Mouse (Mus musculus) 416B (cell line): ENCODE measurements around the gene Abtb1.
A peak's percentile ranks its signal among the peaks of the same experiment; 100 is the strongest.

ENCODE experiments used
- DNase-seq: peaks from one replicate; pipeline ENCODE4 v3.0.0; 2011; ENCODE audit warnings: low read depth

The Abtb1 gene

DNA sequence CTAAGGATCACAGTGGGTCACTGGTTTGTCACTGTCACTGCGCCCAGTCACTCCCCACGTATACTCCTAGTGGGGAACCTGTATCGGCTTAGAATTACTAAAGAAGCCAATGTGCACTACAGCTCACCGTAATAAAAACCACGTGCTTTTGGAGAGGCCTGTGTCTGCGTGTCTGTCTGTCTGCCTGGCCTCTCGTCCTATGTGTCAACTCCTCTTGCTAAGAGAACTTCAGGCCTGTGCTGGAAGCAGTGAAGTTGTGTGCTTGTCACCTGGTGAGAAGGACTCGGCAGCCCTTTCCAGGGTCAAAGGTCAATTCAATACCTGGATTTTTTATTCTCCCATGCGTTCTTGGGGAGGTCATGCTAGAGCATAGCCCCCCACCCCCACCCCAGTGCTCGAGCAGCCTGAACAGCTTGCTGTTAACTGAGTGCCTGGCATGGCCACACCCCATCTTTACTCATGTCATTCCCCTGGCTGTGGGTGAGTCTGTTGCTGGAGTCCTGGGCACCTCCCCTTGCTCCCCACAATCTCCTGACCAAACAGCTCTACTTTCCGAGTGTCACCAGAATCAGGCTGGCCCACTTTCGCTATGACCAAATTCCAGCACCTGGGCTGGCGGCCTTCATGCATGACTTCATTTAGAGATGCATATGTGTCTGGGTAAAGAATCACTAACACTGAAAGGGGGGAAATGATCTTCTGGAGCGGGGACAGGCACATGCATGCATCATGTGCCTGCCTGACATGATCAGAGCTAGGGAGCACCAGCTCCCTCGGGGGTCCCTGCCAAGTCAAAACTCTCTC is 13.4 kb downstream of the Abtb1 start:
- DNase-seq, result no peak

- peak; percentile 76 for DNase-seq
Observed at GRCm38 (mm10) chr6:88827395-88828205, 14.2 kb downstream of the Abtb1 start.

- no peak for DNase-seq
Observed at GRCm38 (mm10) chr6:88826965-88827364, 14.8 kb downstream of the Abtb1 start.

- DNase-seq, result peak; percentile 84
Observed at GRCm38 (mm10) chr6:88826545-88826944, 15.2 kb downstream of the Abtb1 start.

DNA sequence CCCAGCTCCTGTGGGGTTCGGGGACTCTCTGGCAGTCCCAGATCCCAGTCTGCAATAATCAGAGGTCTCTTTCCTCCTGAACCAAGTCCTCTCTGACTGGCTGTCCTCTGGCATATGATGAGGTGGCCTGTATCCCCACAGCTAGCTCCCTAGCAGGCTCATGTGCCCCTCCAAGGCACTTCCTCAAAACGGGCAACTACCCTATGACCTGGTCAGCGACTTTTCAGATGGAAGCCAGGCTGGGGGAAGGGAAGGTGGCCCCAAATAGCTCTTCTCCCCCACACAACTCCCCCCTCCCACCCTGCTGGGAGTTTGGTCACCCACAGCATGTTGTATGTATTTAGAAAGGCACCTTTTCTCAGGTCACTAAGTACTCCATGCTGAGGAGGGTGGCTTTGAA is 15.7 kb downstream of the Abtb1 start:
- DNase-seq, result no peak

DNA sequence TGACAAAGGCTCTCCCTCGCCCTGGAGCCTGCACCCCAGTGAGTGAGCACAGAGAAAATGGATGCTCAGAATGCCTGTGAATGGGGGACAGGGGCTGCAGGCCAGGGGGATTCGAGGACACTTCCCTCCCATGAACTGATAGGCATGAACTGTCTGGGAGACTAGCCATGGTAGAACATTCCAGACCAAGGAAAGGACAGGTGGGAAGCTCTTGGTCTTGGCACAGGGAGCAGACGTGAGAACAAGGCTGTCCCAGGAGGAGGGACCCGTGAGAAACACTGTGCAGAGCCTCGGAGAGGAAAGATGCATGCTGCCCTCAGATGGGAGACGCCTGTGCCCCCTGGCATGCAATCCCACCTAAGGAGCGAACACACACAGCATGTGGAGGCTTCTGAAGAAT is 17.6 kb downstream of the Abtb1 start:
- no peak for DNase-seq

GRCm38 (mm10) chr6:88821901-88822300 is 19.9 kb downstream of the Abtb1 start:
- DNase-seq, result no peak

DNA sequence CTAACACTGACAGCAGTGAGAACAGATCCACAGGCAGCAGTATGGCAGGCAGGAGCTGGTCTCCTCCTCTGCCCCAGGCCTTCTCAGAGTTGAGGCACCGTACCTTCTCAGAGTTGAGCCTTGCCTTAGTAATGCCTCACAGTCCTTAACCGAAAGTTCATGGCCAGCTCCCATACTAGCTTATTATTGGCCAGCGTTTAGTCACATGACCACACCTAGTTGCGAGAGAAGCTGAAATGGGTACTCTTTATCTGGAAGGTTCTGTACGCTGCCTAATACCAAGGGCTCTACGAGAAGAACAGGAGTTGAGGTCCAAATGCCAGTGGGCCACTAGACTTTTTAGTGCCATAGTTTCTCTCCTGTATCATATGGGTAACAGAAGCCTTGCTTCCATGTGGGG is 20.5 kb downstream of the Abtb1 start:
- DNase-seq, result no peak

- DNase-seq, result peak; percentile 56
Observed at GRCm38 (mm10) chr6:88820853-88821252, 20.9 kb downstream of the Abtb1 start.

- DNase-seq, result no peak
Observed at GRCm38 (mm10) chr6:88816913-88817312, 24.9 kb downstream of the Abtb1 start.

- no peak for DNase-seq
Observed at GRCm38 (mm10) chr6:88815489-88815888, 26.3 kb downstream of the Abtb1 start.

- no peak for DNase-seq
Observed at GRCm38 (mm10) chr6:88815036-88815435, 26.7 kb downstream of the Abtb1 start.

GRCm38 (mm10) chr6:88813832-88814231 is 28.0 kb downstream of the Abtb1 start:
- no peak for DNase-seq

GRCm38 (mm10) chr6:88812886-88813285 is 28.9 kb downstream of the Abtb1 start:
- DNase-seq, result peak; percentile 66

GRCm38 (mm10) chr6:88811880-88812400 is 29.8 kb downstream of the Abtb1 start:
- DNase-seq, result peak; percentile 8

GRCm38 (mm10) chr6:88811396-88811795 is 30.4 kb downstream of the Abtb1 start:
- peak; percentile 56 for DNase-seq

GRCm38 (mm10) chr6:88810291-88810690 is 31.5 kb downstream of the Abtb1 start:
- no peak for DNase-seq

- no peak for DNase-seq
Observed at GRCm38 (mm10) chr6:88809091-88810037, 32.4 kb downstream of the Abtb1 start.

DNA sequence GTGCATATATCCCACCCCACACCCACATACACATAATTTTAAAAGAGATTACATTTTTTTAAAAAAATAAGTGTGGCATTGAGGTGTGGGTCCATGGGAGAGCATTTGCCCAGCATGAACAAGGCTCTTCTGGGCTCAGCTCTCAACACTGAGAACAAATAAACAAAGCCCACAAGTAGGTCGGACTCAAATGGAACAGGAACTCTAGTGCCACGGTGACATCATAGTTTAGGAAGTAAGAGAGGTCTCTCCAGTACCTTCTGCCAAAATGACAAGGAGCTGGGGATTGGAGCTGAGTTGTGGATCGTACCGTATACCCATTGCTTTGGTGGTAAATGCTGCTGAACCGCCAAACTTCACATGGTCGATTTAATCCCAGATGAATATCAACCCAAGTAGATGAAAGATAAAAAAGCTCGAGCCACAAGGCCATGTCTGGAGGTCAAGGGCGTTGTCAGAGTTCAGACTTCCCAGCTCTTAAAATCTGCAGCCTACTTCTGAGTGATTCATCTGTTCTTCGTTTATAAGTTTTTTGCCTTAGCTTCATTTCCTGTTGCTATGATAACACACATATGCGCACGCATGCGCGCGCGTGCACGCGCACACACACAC is 36.7 kb downstream of the Abtb1 start:
- DNase-seq, result no peak

- DNase-seq, result no peak
Observed at GRCm38 (mm10) chr6:88803957-88804695, 37.7 kb downstream of the Abtb1 start.

GRCm38 (mm10) chr6:88803051-88803450 is 38.7 kb downstream of the Abtb1 start:
- no peak for DNase-seq
